Mouse (Mus musculus) left cerebral cortex, adult 8-10 months (tissue): ENCODE results near the gene Bco1. TPM values are rescaled to one million over a fixed set of nuclear protein-coding genes. Genes with fewer than 3 reads are reported as not detected.

Experiments used
- DNase-seq, 2 experiments: peaks; one replicate each; pipeline ENCODE4 v3.0.0; 2022; ENCODE audit warnings: low spot score in 2 of 2
- total RNA-seq, 4 experiments: library from RNA; stranded (reverse); gene quantifications; 2 replicates each; pipeline ENCODE4 v1.2.4; 2022

Gene Bco1
- total RNA-seq, 4 experiments from 2014 or later = not detected

GRCm38 (mm10) chr8:117136763-117137162, 41.1 kb downstream of the Bco1 start:
- no peak for DNase-seq

GRCm38 (mm10) chr8:117137357-117137756, 41.7 kb downstream of the Bco1 start:
- no peak for DNase-seq

- no peak for DNase-seq
Observed at GRCm38 (mm10) chr8:117148520-117148919, 52.9 kb downstream of the Bco1 start.

- no peak for DNase-seq
Observed at GRCm38 (mm10) chr8:117156149-117156548, 60.5 kb downstream of the Bco1 start.

GRCm38 (mm10) chr8:117156866-117157768, 61.5 kb downstream of the Bco1 start:
- DNase-seq = no peak

GRCm38 (mm10) chr8:117157769-117158091, 62.1 kb downstream of the Bco1 start:
- DNase-seq = peak; percentile 97

GRCm38 (mm10) chr8:117158135-117158761, 62.6 kb downstream of the Bco1 start, which contains the start of gene Gan:
TSS of gene Gan (plus strand) at chr8:117158135.
- DNase-seq = peak in 1 of 2 experiments; percentile 24

- DNase-seq = no peak
Observed at GRCm38 (mm10) chr8:117159031-117159430, 63.4 kb downstream of the Bco1 start.

- DNase-seq = no peak
Observed at GRCm38 (mm10) chr8:117164912-117165311, 69.3 kb downstream of the Bco1 start.

- DNase-seq = no peak
Observed at GRCm38 (mm10) chr8:117165542-117165941, 69.9 kb downstream of the Bco1 start.

GRCm38 (mm10) chr8:117166515-117166914, 70.9 kb downstream of the Bco1 start:
- DNase-seq = no peak

- DNase-seq = no peak
Observed at GRCm38 (mm10) chr8:117167243-117167883, 71.7 kb downstream of the Bco1 start.

- no peak for DNase-seq
Observed at GRCm38 (mm10) chr8:117168378-117168777, 72.7 kb downstream of the Bco1 start.

GRCm38 (mm10) chr8:117171826-117172225, 76.2 kb downstream of the Bco1 start:
- no peak for DNase-seq

- no peak for DNase-seq
Observed at GRCm38 (mm10) chr8:117172904-117173303, 77.2 kb downstream of the Bco1 start.

- no peak for DNase-seq
Observed at GRCm38 (mm10) chr8:117173690-117174089, 78.0 kb downstream of the Bco1 start.

GRCm38 (mm10) chr8:117174536-117174935, 78.9 kb downstream of the Bco1 start:
- DNase-seq = no peak

GRCm38 (mm10) chr8:117176308-117176707, 80.7 kb downstream of the Bco1 start:
- DNase-seq = no peak

GRCm38 (mm10) chr8:117177236-117177635, 81.6 kb downstream of the Bco1 start:
- no peak for DNase-seq

- DNase-seq = no peak
Observed at GRCm38 (mm10) chr8:117178039-117178438, 82.4 kb downstream of the Bco1 start.

GRCm38 (mm10) chr8:117178676-117179075, 83.0 kb downstream of the Bco1 start:
- DNase-seq = no peak

- no peak for DNase-seq
Observed at GRCm38 (mm10) chr8:117182746-117183145, 87.1 kb downstream of the Bco1 start.
